Mouse (Mus musculus): ENCODE data around the gene Zfp667.

DNA sequence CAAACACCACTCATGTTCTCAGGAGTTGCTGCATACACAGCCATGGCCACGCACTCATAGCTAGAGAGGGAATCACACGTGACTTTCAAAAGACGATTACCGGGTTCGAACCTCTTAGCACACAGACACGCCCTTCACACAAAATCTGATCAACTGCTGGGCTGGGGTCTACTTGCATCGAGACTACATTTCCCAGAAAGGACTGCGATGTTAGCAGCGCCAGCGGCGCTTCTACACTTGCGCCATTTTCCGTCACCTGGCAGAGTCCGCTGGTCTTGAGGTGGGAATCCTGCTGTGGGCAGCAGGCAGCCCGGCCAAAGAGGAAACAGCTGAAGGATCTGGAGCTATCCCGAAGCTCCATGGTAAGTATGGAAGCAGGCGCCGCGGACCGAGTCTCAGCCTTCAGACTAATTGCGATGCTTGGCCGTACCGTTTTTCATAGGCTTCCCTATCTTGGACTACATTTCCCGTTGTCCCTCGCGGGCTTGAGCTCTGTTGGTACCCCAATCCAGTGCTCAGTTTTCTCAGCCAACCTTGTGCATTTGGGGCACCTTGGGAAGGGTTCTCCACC is 57.2 kb downstream of the Zfp667 start, which contains the start of gene Gm3854:
- TF ChIP-seq CTCF (IDR thresholded peaks at IDR 0.05; ENCODE audit: control insufficient read depth, insufficient read depth, low read length) (no peak), POLR2A (IDR thresholded peaks at IDR 0.05; ENCODE audit: borderline replicate concordance, control insufficient read depth, low read depth, low read length) (no peak)

Data from bone marrow, adult 2 months (tissue).